Mouse (Mus musculus) layer of hippocampus, adult 9-11 months (tissue): ENCODE results near the gene Mcrs1.
"Not testable (repeated sequence)": the region's sequence is repeated elsewhere in the genome, so short reads cannot be mapped to it uniquely, and the experiment has no call there.

Experiments used
- DNase-seq: peaks from one replicate; pipeline ENCODE4 v3.0.0; 2022

Gene Mcrs1

DNA sequence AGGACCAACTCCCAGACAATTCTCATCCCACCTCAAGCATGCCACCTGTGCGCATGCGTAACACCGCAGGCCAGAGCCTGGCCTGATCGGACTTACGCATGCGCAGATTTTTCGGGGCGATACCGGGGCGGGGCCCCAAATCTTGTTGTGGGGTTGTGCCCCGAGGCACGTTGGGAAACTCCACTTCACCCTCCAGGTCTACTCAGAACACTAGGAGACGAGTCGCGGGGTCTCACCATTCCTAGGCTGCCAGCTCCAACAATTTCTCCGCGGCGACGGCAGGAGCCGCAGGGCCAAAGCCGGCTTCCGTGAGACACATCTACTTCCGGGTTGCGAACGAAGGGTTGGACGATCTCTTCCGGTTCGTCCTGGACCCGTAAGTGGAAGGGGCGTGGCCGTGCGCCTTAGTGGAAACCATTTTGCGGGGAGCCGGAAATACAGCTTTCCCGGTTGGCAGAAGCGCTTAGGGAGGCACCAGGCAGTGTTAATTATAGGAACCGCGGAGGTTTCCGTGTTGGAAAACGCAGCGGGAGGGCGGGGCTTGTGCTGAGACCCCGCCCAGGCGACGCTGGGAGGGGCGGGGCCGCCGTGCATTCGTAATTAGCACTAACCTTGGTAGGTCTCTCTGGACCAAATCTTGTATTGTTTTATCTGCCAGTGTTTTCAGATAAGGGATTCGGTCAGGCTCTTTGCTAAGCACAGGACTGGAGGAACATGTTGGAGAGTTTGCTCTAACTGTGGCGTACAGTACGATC lies at the start of gene Mcrs1:
Gene Mcrs1, minus strand, starts transcription at position 336 of the 755 bp plus-strand sequence.
- DNase-seq = peak; percentile 99

DNA sequence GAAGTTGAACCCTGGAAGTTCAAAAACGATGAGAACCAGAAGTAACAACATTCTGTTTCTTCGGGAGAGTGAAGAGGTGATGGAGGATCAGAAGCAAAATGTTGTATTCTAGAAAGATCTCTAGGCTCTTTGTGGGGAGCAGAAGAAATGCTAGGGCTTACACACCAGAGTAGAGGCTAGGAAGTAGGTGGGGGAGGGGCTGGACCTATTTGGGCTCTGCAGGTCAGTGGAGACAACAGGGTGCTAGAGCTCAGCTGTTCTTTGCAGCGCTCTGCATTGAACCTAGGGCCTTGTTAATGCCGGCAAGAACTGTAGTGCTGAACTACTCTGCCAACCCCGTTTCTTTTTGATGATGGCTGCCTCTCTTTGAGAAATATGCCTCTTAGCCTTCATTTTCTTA lies 44.5 kb upstream of the Mcrs1 start:
- no peak for DNase-seq

DNA sequence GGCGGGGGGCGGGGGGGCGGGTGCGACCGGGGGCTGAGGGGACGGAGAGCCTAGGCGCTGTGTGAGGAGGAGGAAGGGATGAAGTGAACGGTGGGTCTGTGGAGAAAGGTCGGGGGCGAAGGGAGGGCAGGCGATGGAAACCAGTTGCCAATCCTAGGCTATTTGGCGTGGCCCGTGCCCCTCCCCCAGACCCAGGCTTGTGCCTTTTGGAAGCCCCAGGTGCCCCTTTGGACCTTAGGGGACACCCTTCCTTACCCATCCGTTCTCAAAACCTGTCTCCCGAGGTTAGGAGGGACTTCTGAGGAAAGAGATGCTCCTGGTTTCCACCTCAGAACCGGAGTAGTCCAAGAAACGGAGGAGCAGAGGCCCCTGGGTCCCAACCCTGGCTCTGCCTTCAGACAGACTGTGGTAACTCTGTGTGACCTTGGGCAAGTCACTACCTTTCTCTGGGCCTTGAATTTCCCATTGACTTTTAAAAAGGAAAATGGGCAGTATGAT lies 43.8 kb upstream of the Mcrs1 start, which contains the start of gene Fam186b:
Gene Fam186b, minus strand, starts transcription at position 405 of the 498 bp plus-strand sequence.
- DNase-seq = no peak

DNA sequence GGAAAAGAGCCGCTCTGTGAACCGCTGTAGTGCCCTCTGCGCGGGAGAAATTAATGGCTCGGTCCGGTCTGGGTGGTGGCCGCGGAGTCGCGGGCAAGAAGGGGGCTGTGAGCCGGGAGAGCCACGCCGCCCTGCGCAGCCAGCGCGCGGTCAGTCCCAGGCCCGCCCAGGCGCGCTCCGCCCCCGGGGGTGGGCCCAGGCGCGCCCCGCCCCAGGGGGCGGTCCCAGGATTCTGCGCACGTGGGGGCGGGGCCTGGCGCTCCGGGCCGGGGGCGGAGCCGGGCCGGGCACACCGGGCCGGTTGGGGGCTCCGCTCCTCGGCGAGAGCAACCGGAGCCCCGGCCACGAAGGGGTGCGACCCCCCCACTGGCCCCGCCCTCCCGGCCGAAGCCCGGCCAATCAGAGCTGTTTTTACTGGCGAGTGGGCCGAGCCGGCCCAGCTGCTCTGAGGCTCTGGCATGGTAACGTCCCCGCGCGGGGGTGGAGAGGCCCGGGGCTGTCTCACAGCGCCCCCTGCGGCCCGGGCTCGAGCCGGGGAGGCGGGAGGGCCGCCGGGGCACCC lies 43.1 kb upstream of the Mcrs1 start, which contains the start of gene Prpf40b:
Gene Prpf40b, plus strand, starts transcription at position 275 of the 562 bp plus-strand sequence.
- peak; percentile 97 for DNase-seq

DNA sequence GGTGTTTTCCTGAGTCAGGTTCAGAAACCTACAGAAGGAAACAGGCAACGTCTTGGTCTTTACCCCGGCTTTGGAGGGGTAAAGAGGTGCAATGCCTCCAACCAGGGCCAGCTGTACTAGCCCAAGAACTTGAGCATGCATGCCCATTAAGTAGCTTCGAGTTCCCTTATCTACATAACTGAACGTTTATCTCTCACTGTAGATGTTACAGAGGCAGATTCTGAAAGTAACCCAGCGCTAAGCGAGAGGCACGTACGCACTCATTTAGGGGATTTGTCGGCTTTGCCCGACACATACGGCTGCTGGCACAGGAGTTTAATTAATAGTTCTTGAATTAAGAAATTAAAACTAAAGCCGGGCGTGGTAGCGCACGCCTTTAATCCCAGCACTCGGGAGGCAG lies 42.5 kb upstream of the Mcrs1 start:
- DNase-seq = no peak

DNA sequence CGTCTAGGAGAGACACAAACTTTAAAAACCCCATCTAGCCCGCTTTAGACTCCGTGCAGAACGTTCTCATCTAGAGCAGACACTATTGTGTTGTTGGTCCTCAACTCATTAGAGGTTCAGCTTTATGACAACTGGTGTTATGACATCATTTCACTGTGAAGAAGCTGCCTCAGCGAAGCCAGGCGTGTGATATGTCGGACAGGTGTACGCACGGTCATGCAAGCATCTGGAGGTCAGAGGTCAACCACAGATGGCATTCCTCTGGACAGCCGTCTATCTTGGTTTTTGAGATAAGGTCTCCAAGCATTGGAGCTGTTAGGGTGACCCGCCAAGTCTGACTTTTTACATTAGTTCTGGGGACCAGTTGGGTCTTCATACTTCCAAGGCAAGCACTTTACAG lies 38.8 kb upstream of the Mcrs1 start:
- DNase-seq = no peak

DNA sequence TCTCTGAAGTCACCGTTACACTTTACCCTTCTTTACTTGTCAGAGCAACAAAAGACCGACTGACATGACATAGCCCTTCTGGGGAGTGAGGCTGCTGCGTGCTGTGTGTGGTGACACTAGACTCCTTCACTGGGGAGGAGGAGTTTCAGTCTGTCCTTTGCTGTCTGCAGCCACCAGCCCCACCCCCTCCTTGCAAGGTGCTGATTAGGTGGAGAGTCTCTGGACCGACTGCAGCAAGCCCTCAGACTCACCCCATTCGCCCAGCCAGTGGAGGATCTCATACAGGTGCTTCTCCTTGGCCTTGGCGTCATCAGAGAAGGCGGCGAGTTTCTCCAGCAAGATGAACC lies 33.4 kb upstream of the Mcrs1 start:
- no peak for DNase-seq

DNA sequence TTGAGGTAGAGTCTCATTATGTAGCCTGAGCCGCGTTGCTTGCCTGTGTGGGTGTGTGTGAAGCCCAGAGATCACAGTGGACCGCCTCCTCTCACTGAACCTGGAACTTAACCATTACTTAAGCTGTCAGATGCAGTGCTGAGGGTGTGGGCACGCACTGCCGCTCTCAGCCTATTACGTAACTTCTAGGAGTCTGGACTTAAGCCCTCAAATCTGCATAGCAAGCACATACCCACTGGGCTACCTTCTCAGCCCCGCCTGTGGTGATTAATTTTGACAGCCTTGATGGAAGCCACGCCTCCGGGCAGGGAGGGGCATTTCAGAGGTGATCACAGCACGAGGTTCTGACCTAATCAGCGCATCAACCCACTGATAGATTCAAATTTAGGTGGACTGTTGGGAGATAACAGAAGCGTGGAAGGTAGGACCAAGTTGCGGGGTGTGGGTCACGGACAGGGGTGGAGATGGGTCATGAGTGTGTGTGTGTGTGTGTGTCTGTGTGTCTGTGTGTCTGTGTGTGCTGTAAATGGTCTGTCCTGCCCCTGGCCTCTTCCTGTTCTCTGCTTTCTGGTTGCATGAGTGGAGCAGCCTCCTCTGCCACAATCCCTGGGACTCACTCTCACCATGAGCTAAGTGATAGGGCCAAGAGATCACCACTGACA lies 32.9 kb upstream of the Mcrs1 start:
- DNase-seq = no peak

DNA sequence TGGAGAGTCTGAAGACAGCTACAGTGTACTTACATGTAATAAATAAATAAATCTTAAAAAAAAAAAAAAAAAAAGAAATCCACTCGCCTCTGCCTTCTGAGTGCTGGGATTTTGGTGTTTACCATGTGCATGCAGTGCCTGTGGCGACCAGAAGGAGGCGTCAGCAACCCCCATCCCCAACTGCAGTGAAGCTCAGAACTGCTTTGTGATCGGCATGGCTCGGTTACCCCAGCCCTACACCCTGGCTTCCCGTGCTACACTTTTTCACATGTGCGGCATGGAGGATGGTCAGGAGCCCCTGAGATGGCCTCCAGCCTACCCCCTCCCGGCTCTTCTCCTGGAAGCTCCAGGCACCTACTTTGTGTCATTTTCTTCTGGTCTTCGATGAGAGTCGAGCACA lies 31.7 kb upstream of the Mcrs1 start:
- DNase-seq = no peak

DNA sequence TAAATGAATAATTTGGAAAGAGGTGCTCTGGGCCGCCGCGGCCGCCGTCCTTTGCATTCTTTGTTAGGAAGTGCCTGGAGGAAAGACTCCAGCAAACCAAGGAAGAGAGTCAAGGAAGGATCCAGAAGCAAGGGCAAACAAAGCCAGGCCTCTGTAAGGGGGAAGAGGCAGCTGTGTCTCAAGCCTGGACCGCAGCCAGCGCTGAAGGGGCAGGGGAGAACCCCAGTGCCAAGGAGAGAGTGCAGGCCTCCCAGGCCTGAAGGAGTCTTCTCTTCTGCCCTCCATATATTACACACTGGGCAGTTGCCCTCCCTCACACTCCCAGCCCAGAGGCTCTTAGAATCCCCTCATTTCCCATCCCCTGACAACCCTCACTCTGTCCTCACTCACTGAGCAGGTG lies 26.5 kb upstream of the Mcrs1 start:
- no peak for DNase-seq

DNA sequence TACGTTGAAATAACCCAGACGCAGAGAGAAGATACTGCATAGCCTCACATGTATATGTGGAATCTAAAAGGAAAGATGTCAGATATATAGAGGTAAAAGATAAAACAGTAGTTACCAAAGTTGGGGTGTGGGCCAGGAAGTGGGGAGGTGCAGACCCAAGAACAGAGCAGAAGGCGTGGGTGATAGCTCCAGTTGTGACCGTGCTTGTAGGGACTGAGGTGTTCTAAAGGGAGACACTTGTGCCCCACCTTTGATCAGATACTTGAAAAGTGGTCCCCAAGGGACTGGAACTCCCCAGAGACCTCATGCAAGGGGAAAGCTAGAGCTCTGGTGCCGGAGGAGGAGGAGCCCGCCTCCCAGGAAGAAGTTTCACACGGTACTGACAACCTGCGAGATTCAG lies 24.3 kb upstream of the Mcrs1 start:
- DNase-seq = no peak

DNA sequence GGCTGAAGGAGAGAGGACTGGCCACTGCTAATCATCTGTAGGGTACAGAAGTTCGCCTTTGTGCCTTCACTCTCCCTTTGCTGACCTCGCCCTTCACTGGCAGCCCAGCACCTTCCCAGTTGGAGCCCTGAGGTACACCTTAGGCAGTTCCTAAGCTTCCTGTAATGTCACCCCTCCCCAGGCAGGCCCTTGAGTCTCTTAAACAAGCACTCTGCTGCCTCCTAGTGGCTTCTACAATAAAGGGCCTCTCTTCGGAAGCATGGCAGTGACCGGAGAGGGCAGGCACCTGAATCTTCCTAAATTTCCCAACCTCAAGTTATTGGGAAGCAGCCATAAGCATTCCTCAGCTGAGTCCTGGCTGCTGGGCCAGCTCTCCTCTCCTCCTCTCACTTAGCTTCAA lies 13.9 kb upstream of the Mcrs1 start:
- DNase-seq = peak; percentile 79

DNA sequence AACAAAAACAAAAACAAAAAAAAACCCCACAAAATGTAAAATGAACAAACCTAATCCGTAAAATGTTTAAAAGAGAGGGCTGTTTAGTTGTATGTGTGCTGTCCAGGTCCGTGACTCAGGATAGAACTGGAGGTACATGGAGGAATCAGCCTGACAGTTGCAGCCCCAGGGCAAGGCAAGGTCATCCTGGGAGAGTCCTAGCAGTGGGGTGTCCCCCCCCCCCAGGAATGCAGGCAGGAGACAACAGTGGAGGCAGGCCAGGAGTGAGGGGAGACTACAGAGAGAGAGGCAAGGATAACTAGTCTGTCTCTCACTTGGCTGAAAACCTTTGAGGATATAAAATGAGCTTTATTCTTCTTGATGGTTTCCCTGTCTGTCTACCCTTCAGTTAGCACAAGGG lies 12.6 kb upstream of the Mcrs1 start:
- DNase-seq = no peak

DNA sequence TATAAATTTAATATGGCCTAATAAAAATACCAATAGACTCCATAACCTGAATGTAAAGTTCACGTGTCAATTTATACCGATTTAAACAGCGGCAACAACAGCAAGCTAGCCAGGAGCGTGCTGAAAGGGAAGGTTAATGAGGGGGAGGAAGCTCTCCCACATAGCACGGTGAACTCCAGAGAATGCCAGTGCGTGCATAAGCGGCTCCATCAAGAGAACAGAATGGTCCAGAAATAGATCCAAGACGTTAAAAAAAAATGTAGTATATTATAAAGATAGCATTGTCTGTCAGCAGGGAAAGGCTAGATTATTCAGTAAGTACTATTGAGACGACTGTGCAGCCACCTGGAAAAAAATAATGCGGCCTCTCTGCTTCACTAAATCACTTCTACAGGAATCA lies 10.9 kb upstream of the Mcrs1 start:
- DNase-seq = no peak

DNA sequence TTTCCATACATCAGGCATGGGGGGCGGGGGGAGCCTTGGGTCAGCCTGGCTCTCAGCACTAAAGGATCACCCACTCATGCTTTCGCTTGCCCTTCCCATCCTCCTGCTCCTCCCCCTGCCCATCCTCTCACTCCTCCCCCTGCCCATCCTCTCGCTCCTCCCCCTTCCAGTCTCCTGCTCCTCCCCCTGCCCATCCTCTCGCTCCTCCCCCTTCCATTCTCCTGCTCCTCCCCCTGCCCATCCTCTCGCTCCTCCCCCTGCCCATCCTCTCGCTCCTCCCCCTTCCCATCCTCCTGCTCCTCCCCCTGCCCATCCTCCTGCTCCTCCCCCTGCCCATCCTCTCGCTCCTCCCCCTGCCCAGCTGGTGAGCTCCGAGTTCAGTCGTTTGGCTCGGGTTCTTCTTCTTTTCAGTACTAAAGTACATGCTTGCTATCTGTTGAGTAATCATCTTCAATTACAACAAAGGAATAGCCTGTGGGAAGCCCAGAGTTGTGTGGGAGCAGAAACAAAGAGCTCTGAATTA lies 8.0 kb upstream of the Mcrs1 start:
- peak; percentile 77 for DNase-seq

DNA sequence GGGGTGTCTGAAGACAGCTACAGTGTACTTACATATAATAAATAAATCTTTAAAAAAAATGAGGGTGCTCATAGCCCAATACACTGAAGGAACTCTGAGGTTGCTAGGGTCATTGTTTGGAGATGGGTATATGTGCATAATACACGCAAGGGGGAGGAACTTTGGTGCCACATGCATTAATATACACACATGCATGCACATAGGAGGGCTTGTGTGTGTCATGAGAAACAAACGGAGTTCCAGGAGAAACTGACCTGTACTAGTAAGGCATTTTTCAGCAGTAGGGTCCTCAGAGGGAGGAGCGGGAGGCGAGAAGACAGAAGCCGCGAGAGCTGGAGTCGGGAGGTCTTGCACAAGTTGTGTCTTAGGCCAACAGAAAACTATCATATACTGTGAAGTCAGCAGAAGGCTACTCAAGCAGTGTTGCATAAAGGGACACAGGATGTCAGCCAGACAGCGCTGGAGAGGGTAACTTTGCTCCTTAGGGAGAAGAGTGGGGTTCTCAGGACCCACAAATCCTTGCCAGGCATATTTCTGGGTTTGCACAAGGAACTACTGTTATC lies 7.5 kb upstream of the Mcrs1 start:
- DNase-seq = no peak

DNA sequence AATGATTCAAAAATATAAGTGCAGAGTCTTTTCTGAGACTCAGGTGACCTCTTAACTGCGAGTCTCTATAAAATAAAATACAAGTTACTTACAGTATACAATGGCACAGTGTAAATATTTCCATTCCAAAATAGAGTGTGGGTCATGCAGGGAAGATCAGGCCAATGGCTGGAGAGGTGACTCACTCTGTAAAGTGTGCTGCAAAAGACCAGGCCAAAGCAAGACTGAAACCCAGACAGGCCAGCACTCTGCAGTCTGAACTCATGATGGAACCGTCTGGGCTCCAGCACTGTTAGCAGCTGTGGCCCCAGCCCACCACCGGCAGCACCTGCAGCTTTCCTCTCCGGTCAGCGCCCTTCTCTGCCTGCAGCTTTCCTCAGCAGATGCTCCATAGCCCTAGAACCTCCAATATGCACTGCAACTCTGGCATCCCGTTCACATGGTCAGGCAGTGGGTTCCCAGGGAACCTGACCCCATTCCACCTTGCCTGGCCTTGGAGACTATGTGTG lies 3.5 kb upstream of the Mcrs1 start:
- DNase-seq = no peak

DNA sequence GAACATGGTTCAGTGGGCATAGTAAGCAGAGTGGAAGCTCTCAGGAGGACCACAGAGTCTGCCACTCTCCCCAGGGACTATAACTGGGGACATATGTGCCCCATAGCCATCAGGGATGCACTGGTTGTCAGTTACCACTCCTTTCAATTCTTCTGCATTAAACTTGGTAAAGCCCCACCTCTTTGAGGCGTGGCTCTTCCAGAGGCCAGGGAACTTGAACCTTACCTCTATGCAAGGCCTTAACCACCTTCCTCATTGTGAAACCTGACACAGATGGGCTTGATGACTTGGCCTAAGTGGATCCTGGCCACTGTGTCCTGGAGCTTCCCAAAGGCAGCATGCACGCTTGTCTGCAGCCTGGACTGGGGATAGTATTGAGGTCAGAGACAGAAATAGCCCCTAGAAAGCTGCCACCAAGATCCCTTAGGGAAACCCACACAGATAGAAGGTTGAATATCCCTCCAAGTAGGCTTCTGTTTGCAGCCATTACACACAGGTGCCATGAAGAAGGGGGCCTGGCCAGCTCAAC lies 2.8 kb upstream of the Mcrs1 start:
- DNase-seq = no peak

DNA sequence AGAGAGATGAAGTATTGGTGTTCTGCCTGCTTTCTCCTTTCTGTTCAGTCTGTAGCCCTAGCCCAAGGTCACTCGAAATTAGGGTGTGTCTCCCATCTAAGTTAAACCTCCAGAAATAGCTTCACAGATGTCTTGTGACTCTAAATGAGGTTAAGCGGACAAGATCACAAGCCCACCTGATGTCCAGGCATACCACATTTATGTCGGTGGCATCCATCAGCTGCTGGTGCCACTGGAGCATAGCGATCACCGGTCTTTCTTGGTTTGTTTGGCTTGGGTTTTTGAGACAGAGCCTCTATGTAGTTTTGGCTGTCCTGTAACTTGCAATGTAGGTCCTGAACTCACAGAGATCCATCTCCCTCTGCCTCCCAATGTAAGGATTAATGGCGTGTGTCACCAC lies 2.0 kb upstream of the Mcrs1 start:
- DNase-seq = no peak

DNA sequence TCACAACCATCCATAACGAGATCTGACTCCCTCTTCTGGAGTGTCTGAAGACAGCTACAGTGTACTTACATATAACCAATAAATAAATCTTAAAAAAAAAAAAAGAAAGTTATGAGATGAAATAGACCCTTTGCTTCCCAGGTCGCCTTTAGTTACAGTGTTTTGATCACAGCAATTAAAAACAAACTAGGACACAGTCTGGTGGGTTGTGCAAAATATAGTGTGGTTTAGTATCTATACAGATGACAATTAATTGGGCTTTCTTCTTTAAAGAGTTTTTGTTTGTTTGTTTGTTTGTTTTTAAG lies 1.4 kb upstream of the Mcrs1 start:
- not testable (repeated sequence) for DNase-seq

DNA sequence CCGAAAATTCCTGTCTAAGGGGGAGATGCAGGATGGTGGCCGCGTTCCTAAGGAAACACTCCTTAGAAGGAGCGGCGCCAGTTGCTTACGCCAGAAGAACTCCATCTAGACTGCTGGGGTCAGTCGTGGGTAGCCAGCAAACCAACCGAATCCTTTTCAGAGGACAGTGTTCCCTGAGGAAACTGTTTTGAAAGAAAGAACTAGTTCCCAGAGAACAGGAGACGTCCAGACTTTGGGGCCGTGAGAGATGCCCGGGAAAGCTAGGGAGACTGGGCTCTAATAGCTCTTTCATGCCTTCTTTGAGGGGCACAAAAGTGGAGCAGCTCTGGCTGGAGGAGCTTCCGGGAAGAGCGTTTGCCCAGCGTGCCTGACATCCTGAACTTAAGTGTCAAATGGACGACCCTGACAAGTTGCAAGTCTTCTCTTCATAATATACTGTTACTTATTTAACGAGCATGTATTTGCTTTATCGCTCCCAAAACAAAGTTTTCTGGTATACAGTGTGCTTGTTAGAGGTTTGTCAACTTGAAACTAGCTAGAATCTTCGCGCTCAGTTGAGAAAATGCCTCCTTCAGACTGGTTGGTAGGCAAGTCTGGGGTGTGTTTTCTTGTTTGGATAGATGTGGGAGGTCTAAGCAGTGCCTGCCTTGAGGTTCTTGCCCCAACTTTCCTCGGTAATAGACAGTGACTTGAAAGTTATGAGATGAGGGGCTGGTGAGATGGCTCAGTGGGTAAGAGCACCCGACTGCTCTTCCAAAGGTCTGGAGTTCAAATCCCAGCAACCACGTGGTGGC lies 817 bp upstream of the Mcrs1 start:
- peak; percentile 60 for DNase-seq

DNA sequence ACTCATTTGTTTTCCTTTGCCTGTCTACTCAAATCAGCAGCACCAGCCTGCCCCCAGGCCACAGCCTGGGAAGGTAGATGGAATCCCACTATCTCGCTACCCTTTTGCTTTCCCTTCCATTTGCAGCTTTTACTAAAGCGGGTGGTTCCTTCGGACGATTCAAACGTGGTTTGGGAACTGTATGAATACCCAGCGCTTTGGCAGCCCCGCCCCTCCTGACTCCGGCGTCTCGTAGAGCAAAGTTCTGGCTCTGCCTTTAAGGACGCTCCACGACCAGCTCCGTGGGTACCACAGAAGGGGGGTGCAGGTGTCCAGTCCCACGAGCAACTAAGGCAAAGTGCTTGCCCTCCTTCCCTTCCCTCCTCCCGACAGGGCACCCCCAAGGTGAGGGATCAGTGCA lies 650 bp downstream of the Mcrs1 start:
- not testable (repeated sequence) for DNase-seq
